Mouse (Mus musculus): ENCODE data around the gene Ctnna3. TPM values are rescaled to one million over a fixed set of nuclear protein-coding genes. Genes with fewer than 3 reads are reported as not detected.

Gene Ctnna3
- polyA plus RNA-seq, 2 experiments, result 0.78 to 0.89 TPM

GRCm38 (mm10) chr10:63628546-63628945, 198.6 kb downstream of the Ctnna3 start:
- H3K36me3 ChIP-seq (ENCODE audit: control insufficient read depth, insufficient read depth, low read length), result no peaks in the 10 kb centered on the region
- H3K4me3 ChIP-seq (replicated peaks; ENCODE audit: low read length), result no peak overlapping the region
- ATAC-seq (ENCODE audit: low FRiP score, low read depth), result no peak
- H3K9me3 ChIP-seq (ENCODE audit: control insufficient read depth, low read length), result no peaks in the 10 kb centered on the region
- H3K27ac ChIP-seq (replicated peaks; ENCODE audit: low read depth, low read length), result no peak overlapping the region
- TF ChIP-seq POLR2A (IDR thresholded peaks at IDR 0.05; ENCODE audit: borderline replicate concordance, extremely low read depth, insufficient read depth, insufficient read length), result no peak
- H3K4me1 ChIP-seq (ENCODE audit: control insufficient read depth, insufficient read depth, low read length), result no peaks in the 10 kb centered on the region
- no peak overlapping the region for H3K4me2 ChIP-seq (replicated peaks; ENCODE audit: low read depth, low read length, severe bottlenecking)
- H3K27me3 ChIP-seq (ENCODE audit: control insufficient read depth, insufficient read depth, low read length), result no peaks in the 10 kb centered on the region
- no peak overlapping the region for H3K9ac ChIP-seq (ENCODE audit: low read depth, low read length, severe bottlenecking)
- 16% methylated on average over 1 of the region's 1 CpGs for WGBS
- DNase-seq (ENCODE audit: low spot score), result peak; percentile 34

DNA sequence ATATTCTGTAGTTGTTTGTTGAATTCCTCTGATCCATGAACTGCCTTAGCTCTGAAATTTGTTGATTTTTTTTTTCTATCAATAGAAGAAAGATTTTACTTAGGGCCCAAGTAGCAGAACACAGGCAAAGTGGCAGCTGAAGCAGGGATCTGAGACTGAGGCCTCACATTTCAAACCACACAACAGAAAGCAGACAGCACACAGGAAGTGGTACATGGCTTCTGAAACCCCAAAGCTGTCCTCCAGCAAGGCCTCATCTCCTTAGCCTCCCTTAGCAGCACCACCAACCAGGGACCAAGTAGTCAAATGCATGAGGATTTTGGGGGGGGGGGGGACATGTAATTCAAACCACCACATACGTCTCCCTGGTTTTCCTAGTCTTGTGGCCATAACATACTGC, 204.0 kb downstream of the Ctnna3 start:
- ATAC-seq (ENCODE audit: low FRiP score, low read depth) (no peak), DNase-seq (ENCODE audit: low spot score) (no peak)
- 71% methylated on average over 1 of the region's 1 CpGs for WGBS
- no peaks in the 10 kb centered on the region for H3K27me3 ChIP-seq (ENCODE audit: control insufficient read depth, insufficient read depth, low read length)
- TF ChIP-seq POLR2A (IDR thresholded peaks at IDR 0.05; ENCODE audit: borderline replicate concordance, extremely low read depth, insufficient read depth, insufficient read length), result no peak
- no peaks in the 10 kb centered on the region for H3K36me3 ChIP-seq (ENCODE audit: control insufficient read depth, insufficient read depth, low read length)
- H3K9me3 ChIP-seq (ENCODE audit: control insufficient read depth, low read length), result no peaks in the 10 kb centered on the region
- no peak overlapping the region for H3K27ac ChIP-seq (replicated peaks; ENCODE audit: low read depth, low read length)
- no peak overlapping the region for H3K9ac ChIP-seq (ENCODE audit: low read depth, low read length, severe bottlenecking)
- no peak overlapping the region for H3K4me2 ChIP-seq (replicated peaks; ENCODE audit: low read depth, low read length, severe bottlenecking)
- H3K4me1 ChIP-seq (ENCODE audit: control insufficient read depth, insufficient read depth, low read length), result no peaks in the 10 kb centered on the region
- H3K4me3 ChIP-seq (replicated peaks; ENCODE audit: low read length), result no peak overlapping the region

GRCm38 (mm10) chr10:63637987-63638386, 208.1 kb downstream of the Ctnna3 start:
- no peaks in the 10 kb centered on the region for H3K27me3 ChIP-seq (ENCODE audit: control insufficient read depth, insufficient read depth, low read length)
- no peak overlapping the region for H3K4me2 ChIP-seq (replicated peaks; ENCODE audit: low read depth, low read length, severe bottlenecking)
- H3K9ac ChIP-seq (ENCODE audit: low read depth, low read length, severe bottlenecking), result no peak overlapping the region
- ATAC-seq (ENCODE audit: low FRiP score, low read depth), result no peak
- H3K9me3 ChIP-seq (ENCODE audit: control insufficient read depth, low read length), result no peaks in the 10 kb centered on the region
- TF ChIP-seq POLR2A (IDR thresholded peaks at IDR 0.05; ENCODE audit: borderline replicate concordance, extremely low read depth, insufficient read depth, insufficient read length), result no peak
- WGBS, result 76% methylated on average over 5 of the region's 5 CpGs
- H3K36me3 ChIP-seq (ENCODE audit: control insufficient read depth, insufficient read depth, low read length), result no peaks in the 10 kb centered on the region
- no peak overlapping the region for H3K4me3 ChIP-seq (replicated peaks; ENCODE audit: low read length)
- no peaks in the 10 kb centered on the region for H3K4me1 ChIP-seq (ENCODE audit: control insufficient read depth, insufficient read depth, low read length)
- DNase-seq (ENCODE audit: low spot score), result no peak
- H3K27ac ChIP-seq (replicated peaks; ENCODE audit: low read depth, low read length), result no peak overlapping the region

DNA sequence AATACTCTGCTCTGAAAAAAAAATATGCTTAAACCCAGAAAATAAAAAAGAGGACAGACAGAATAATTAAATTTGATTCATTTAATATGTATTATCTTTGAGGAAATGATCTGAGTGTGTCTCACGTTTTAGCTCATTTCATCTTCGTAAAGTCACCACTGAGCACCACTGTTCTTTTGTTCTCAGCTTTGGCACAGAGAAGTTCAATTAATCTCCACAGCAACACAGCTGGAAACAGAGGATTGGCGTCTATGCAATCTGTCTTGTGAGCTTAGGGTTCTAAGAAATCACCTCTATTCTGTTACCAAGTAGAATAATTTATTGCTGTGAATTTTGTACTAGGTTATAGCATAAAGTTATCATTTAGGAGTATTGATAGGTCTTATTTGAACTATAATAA, 217.4 kb downstream of the Ctnna3 start:
- TF ChIP-seq POLR2A (IDR thresholded peaks at IDR 0.05; ENCODE audit: borderline replicate concordance, extremely low read depth, insufficient read depth, insufficient read length), result no peak
- Histone ChIP-seq H3K27me3 (ENCODE audit: control insufficient read depth, insufficient read depth, low read length) (no peaks in the 10 kb centered on the region), H3K9me3 (ENCODE audit: control insufficient read depth, low read length) (no peaks in the 10 kb centered on the region), H3K36me3 (ENCODE audit: control insufficient read depth, insufficient read depth, low read length) (no peaks in the 10 kb centered on the region), H3K27ac (replicated peaks; ENCODE audit: low read depth, low read length) (no peak overlapping the region), H3K4me3 (replicated peaks; ENCODE audit: low read length) (no peak overlapping the region), H3K4me2 (replicated peaks; ENCODE audit: low read depth, low read length, severe bottlenecking) (no peak overlapping the region), H3K9ac (ENCODE audit: low read depth, low read length, severe bottlenecking) (no peak overlapping the region), H3K4me1 (ENCODE audit: control insufficient read depth, insufficient read depth, low read length) (no peaks in the 10 kb centered on the region)
- no peak for ATAC-seq (ENCODE audit: low FRiP score, low read depth)
- WGBS, result 50% methylated on average over 3 of the region's 3 CpGs
- DNase-seq (ENCODE audit: low spot score), result no peak

DNA sequence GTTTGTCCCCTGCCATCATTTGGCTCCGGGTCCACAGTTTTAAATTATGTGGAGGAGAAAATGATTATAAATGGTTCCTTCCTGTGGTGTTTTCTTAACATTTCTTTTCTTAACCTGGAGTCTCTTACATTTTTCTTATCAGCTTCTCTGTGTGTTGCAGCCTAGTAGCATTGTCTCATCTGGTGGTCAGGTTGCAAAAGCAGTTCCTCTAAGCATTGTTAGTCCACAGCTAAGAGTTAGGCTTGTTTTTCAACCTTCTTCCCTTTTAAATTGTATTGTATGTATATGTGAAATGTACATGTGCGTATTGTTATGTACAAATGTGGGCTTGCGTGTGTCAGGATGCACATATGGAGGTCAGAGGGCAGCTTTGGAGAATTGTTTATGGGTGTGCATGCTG, 220.4 kb downstream of the Ctnna3 start:
- no peak overlapping the region for H3K27ac ChIP-seq (replicated peaks; ENCODE audit: low read depth, low read length)
- no peak overlapping the region for H3K4me2 ChIP-seq (replicated peaks; ENCODE audit: low read depth, low read length, severe bottlenecking)
- H3K27me3 ChIP-seq (ENCODE audit: control insufficient read depth, insufficient read depth, low read length), result no peaks in the 10 kb centered on the region
- DNase-seq (ENCODE audit: low spot score), result no peak
- no peak overlapping the region for H3K4me3 ChIP-seq (replicated peaks; ENCODE audit: low read length)
- H3K36me3 ChIP-seq (ENCODE audit: control insufficient read depth, insufficient read depth, low read length), result no peaks in the 10 kb centered on the region
- no peaks in the 10 kb centered on the region for H3K4me1 ChIP-seq (ENCODE audit: control insufficient read depth, insufficient read depth, low read length)
- 89% methylated on average over 3 of the region's 3 CpGs for WGBS
- H3K9ac ChIP-seq (ENCODE audit: low read depth, low read length, severe bottlenecking), result no peak overlapping the region
- H3K9me3 ChIP-seq (ENCODE audit: control insufficient read depth, low read length), result no peaks in the 10 kb centered on the region
- no peak for TF ChIP-seq POLR2A (IDR thresholded peaks at IDR 0.05; ENCODE audit: borderline replicate concordance, extremely low read depth, insufficient read depth, insufficient read length)
- no peak for ATAC-seq (ENCODE audit: low FRiP score, low read depth)

GRCm38 (mm10) chr10:63652887-63653286, 223.0 kb downstream of the Ctnna3 start:
- WGBS, result 78% methylated on average over 9 of the region's 9 CpGs
- H3K4me3 ChIP-seq (replicated peaks; ENCODE audit: low read length), result no peak overlapping the region
- no peaks in the 10 kb centered on the region for H3K36me3 ChIP-seq (ENCODE audit: control insufficient read depth, insufficient read depth, low read length)
- no peaks in the 10 kb centered on the region for H3K27me3 ChIP-seq (ENCODE audit: control insufficient read depth, insufficient read depth, low read length)
- no peaks in the 10 kb centered on the region for H3K4me1 ChIP-seq (ENCODE audit: control insufficient read depth, insufficient read depth, low read length)
- no peak overlapping the region for H3K4me2 ChIP-seq (replicated peaks; ENCODE audit: low read depth, low read length, severe bottlenecking)
- no peak for ATAC-seq (ENCODE audit: low FRiP score, low read depth)
- H3K9ac ChIP-seq (ENCODE audit: low read depth, low read length, severe bottlenecking), result no peak overlapping the region
- H3K27ac ChIP-seq (replicated peaks; ENCODE audit: low read depth, low read length), result no peak overlapping the region
- H3K9me3 ChIP-seq (ENCODE audit: control insufficient read depth, low read length), result no peaks in the 10 kb centered on the region
- TF ChIP-seq POLR2A (IDR thresholded peaks at IDR 0.05; ENCODE audit: borderline replicate concordance, extremely low read depth, insufficient read depth, insufficient read length), result no peak
- DNase-seq (ENCODE audit: low spot score), result no peak
